Mouse (Mus musculus) adrenal gland, adult 2 months (tissue): Measurements from ENCODE around the gene Olfr1417. TPM values are rescaled to one million over a fixed set of nuclear protein-coding genes. Genes with fewer than 3 reads are reported as not detected.
A peak's percentile ranks its signal among the peaks of the same experiment; 100 is the strongest.

Experiments
- DNase-seq: peaks from one replicate; pipeline ENCODE4 v3.0.0; 2021
- polyA plus RNA-seq: library from polyadenylated mRNA; depleted of rRNA; stranded (reverse); fragments of >200 nt; gene quantifications from 2 replicates; pipeline ENCODE4 v1.2.3, GENCODE M21; 2012; rRNA removed
- total RNA-seq, 2 experiments: library from RNA; stranded (reverse); gene quantifications; 2 replicates each; pipeline ENCODE4 v1.2.3; 2021

Gene Olfr1417
- total and polyA plus RNA-seq, 3 experiments = not detected

DNA sequence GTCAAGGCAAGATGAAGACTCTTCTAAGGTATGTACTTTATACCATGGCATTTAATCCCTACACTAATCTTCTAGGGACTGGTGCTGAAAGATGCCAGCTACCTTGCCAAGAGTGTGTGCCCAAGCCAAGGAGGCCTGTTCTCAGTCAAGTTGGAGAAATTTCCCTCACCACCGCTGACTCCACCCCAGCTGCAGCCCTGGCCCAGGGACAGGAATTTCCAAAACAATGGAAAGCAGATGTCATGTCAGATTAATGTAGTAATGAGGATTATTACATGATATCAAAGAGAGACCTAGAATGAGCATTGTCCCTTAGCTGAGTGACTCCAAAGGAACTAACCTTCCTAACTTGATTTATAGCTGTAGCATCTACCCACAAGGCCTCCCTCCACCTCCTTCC, 28.2 kb downstream of the Olfr1417 start:
- peak; percentile 38 for DNase-seq

- DNase-seq = no peak
These were observed 28.8 kb downstream of the Olfr1417 start for GRCm38 (mm10) chr19:11810003-11810758.

DNA sequence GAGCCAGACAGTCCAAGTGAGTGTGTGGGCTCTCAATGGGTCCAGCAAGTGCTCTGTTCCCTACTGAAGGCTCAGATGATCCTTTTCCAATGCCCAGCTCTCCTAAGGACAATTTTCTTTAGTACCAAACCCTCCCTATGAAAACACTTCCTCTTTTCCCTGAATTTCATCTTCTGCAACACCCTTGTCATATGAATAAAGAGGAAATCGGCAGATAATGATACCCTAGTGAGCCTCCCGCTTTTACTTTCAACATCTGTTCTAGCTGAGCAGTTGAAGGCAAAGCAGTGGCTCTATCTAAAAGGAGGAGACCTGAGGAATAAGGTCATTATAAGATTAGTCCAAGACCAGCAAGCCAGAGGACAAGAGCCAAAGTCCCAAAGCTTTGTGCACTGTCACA, 30.6 kb downstream of the Olfr1417 start:
- DNase-seq = no peak

DNA sequence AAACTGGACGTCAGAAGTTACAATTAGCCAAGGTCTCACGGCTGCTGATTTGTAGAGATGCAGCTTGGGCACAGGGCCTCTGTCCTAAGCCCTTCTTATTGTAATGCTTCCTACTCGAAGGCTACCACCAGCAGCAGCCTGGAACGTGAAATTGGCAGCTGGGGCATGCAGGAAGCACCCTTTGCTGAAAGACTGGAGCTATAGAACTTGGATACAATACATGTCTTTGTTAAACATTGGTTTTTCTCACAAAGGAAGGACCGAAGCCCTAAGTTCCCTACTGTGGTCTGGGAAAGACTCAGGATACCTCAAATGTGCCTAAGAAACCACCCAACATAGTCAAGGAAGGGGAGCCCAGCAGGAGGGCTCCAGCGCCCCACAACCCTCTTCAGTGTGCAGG, 31.2 kb downstream of the Olfr1417 start:
- DNase-seq = no peak

DNA sequence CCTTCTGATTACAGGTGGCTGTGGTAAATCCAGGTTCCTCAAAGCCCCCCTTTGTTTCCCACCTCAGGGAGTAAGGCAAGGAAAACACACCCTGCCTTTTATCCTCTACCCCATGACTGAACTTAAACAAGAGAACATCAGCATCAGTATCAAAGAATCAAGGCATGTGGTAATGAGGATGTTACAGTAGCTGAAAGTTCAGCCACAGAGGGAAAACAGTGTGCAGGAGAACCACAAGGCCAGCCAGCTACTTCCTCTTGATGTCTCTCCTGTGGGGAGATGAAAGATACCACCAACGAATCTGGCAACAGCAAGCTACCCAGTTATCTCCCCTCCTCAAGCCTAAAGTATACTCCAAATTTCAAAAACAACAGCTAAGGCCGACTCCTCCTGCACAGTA, 31.8 kb downstream of the Olfr1417 start:
- DNase-seq = no peak

DNA sequence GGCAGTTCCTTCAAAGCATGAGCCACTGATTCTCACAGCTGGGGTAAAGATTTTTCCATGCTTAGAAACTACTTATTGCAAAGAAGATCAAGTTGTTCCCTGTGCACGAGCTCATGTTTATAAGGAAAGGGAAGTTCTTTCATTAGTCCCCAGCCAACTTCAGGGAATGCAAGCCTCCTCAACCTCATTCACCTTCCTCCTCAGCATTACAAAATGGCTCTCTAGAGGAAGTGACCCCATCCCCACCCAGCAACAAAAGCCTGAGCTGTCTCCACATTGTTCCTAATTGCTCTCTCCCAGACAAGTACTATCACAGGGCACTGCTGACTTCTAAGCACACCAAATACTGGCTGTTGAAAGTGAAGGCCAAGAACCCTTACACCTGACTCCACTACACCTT, 34.6 kb downstream of the Olfr1417 start:
- no peak for DNase-seq

GRCm38 (mm10) chr19:11800531-11801315, 38.3 kb downstream of the Olfr1417 start:
- DNase-seq = no peak

DNA sequence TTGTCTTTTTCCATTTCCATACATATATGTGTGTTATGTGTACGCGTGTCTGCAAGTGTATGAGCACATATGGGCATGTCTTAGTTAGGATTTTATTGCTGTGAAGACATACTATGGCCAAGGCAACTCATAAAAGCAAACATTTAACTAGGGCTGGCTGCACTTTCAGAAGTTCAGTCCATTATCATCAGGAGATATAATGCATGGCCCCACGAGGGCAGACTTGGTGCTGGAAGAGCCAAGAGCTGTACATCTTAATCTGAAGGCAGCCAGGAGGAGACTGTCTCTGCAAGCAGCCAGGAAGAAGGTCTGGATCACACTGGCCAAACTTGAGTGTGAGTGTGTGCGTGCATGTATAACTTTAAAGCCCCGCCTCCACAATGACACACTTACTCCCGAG, 44.6 kb downstream of the Olfr1417 start:
- DNase-seq = no peak

DNA sequence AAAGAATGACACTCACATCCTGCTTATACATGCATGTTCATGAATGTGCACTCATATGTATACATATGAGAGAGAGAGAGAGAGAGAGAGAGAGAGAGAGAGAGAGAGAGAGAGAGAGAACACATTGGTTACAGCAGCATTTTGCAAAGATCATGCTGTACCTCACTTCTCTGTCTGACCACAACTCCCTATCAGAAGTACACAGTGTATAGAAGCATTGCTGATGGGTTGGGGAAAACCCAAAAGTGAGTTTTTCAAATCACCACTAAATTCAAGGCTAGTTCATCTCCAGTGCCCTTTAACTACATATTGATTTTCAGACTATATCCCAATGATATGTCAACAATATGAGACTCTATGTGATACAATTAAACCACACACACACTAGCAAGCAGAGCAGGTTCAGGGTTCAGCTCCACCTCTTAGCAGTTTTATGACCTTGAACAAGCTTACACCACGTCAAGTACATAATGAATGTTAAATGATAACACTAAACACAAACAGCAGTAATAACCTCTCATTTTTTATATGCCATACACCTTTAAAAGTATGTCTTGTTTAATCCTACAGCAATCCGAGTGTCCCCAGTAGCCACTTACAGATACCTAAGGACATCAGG, 45.2 kb downstream of the Olfr1417 start:
- no peak for DNase-seq

DNA sequence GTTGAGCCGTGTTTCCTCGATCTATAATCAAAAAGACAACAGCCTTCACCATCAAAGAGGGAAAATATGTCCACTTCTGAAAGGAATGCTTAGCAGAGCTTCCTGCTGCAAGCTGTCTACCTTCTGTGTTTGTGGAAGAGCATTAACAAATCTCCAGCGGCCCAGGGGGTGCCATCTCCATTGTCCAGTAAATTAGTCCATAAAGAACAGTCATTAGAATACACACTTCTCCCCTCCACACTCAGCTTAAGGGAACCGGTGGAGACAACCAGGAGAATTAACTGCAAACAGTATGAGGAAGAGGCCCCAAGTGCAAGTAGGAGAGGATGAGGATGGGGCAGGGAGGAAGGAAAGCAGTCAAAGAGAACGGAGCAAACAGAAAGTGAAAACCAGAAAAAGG, 47.2 kb downstream of the Olfr1417 start:
- no peak for DNase-seq

- no peak for DNase-seq
These were observed 50.1 kb downstream of the Olfr1417 start for GRCm38 (mm10) chr19:11788876-11789275.

DNA sequence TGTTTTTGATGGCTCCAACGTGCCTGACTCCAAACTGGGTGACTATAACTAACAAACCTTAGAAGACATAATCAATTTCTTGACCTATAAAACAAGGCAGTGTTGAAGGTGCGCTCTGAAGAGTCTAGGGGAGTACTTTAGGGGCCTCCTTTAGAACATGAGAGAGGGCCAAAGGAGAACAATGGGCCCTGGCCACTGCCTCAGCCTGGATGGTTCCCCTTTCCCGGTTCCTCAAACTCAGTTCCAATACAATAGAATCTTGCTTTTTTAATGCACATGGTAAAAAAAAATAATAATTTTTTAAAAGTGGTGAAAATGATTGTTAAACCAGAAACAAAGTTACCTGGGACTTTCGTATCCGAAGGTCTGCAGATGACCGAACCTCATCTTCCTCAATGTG, 51.2 kb downstream of the Olfr1417 start:
- DNase-seq = no peak

- no peak for DNase-seq
These were observed 53.4 kb downstream of the Olfr1417 start for GRCm38 (mm10) chr19:11785409-11786154.

DNA sequence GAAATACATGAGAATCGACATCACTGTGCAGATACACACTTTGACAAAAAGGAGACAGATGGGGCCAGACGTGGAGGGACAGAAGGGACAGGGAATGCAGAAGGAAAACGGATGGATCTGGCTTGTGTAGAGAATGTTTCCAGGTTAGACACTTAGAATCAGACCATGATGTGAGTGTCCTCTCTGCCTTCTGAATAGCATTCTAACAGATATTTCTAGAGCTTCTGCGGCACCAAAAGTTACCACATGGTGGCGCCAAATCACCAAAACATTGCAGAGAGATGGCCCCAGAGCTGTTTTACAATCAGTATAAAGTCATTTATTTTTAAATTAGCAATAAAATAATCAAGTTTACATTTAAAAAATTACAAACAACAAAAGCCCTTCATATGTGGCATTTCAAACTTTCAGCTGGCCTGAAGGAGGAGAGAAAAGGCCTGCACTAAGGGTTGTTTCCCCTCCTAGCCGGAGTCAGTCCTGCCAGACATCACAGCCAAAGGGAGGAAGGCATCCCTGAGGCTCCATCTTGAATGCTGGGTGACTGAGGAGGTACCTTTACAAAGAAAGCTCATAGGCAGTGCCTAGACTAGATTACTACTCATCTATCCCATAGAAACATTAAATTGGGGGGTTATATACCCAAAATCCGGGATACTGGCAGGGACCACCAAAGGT, 61.7 kb downstream of the Olfr1417 start:
- DNase-seq = peak; percentile 38

Other genes with a start within 250 kb of the Olfr1417 start
- gene Ms4a6d, start 234.4 kb downstream of the Olfr1417 start, total RNA-seq = 1 to 10 TPM; 6.2 to 6.4 TPM
- 3.8 and 5.4 TPM in 2 replicates for gene Ms4a6d, start 234.4 kb downstream of the Olfr1417 start, polyA plus RNA-seq
- under 1 TPM in 1 of 2 experiments, not detected in 1; 0.17 TPM for gene Ms4a2, start 215.5 kb downstream of the Olfr1417 start, total RNA-seq
- not detected in 2 replicates for gene Ms4a2, start 215.5 kb downstream of the Olfr1417 start, polyA plus RNA-seq
- gene Ms4a3, start 198.4 kb downstream of the Olfr1417 start, total RNA-seq = not detected
- gene Ms4a3, start 198.4 kb downstream of the Olfr1417 start, polyA plus RNA-seq = not detected in 2 replicates
- under 1 TPM in 1 of 2 experiments, not detected in 1; 0.75 TPM for gene Oosp2, start 178.7 kb downstream of the Olfr1417 start, total RNA-seq
- gene Oosp2, start 178.7 kb downstream of the Olfr1417 start, polyA plus RNA-seq = not detected in 2 replicates
- gene Oosp1, start 148.1 kb downstream of the Olfr1417 start, total RNA-seq = under 1 TPM in 1 of 2 experiments, not detected in 1; 0.66 TPM
- gene Oosp1, start 148.1 kb downstream of the Olfr1417 start, polyA plus RNA-seq = not detected in 2 replicates
- not detected for gene Oosp3, start 142.2 kb downstream of the Olfr1417 start, total RNA-seq
- gene Oosp3, start 142.2 kb downstream of the Olfr1417 start, polyA plus RNA-seq = not detected in 2 replicates
- not detected for gene Gif, start 91.7 kb downstream of the Olfr1417 start, total RNA-seq
- not detected in 2 replicates for gene Gif, start 91.7 kb downstream of the Olfr1417 start, polyA plus RNA-seq
- 10 to 100 TPM; 56.9 to 75.6 TPM for gene Mrpl16, start 68.8 kb downstream of the Olfr1417 start, total RNA-seq
- 9.5 and 10.6 TPM in 2 replicates for gene Mrpl16, start 68.8 kb downstream of the Olfr1417 start, polyA plus RNA-seq
- 1 to 10 TPM; 8.3 to 9.6 TPM for gene Stx3, start 19.8 kb downstream of the Olfr1417 start, total RNA-seq
- gene Stx3, start 19.8 kb downstream of the Olfr1417 start, polyA plus RNA-seq = 9.1 and 9.5 TPM in 2 replicates
- gene Olfr1418, start 21.8 kb upstream of the Olfr1417 start, total RNA-seq = not detected
- gene Olfr1418, start 21.8 kb upstream of the Olfr1417 start, polyA plus RNA-seq = not detected in 2 replicates
- gene Olfr1419, start 35.9 kb upstream of the Olfr1417 start, total RNA-seq = not detected
- not detected in 2 replicates for gene Olfr1419, start 35.9 kb upstream of the Olfr1417 start, polyA plus RNA-seq
- not detected for gene Olfr1420, start 47.3 kb upstream of the Olfr1417 start, total RNA-seq
- not detected in 2 replicates for gene Olfr1420, start 47.3 kb upstream of the Olfr1417 start, polyA plus RNA-seq
- 10 to 100 TPM; 24.2 to 35.3 TPM for gene Patl1, start 73.2 kb upstream of the Olfr1417 start, total RNA-seq
- gene Patl1, start 73.2 kb upstream of the Olfr1417 start, polyA plus RNA-seq = 13.5 and 15.7 TPM in 2 replicates
- 10 to 100 TPM; 80.8 to 86.7 TPM for gene Osbp, start 126.7 kb upstream of the Olfr1417 start, total RNA-seq
- 9.6 and 14.0 TPM in 2 replicates for gene Osbp, start 126.7 kb upstream of the Olfr1417 start, polyA plus RNA-seq
- gene Olfr1423, start 202.1 kb upstream of the Olfr1417 start, total RNA-seq = not detected
- gene Olfr1423, start 202.1 kb upstream of the Olfr1417 start, polyA plus RNA-seq = not detected in 2 replicates
- not detected for gene Olfr1424, start 223.5 kb upstream of the Olfr1417 start, total RNA-seq
- not detected in 2 replicates for gene Olfr1424, start 223.5 kb upstream of the Olfr1417 start, polyA plus RNA-seq
- gene Olfr1425, start 238.5 kb upstream of the Olfr1417 start, total RNA-seq = not detected
- gene Olfr1425, start 238.5 kb upstream of the Olfr1417 start, polyA plus RNA-seq = not detected in 2 replicates